Mouse (Mus musculus) CH12.LX (cell line): ENCODE measurements around the gene Psmb9. TPM values are rescaled to one million over a fixed set of nuclear protein-coding genes. Genes with fewer than 3 reads are reported as not detected.
A peak's percentile ranks its signal among the peaks of the same experiment; 100 is the strongest.

ENCODE experiments used
- DNase-seq: peaks from one replicate; pipeline ENCODE4 v3.0.0-alpha.2; 2013; ENCODE audit errors: extremely low read depth
- H3K27ac ChIP-seq: 2 replicates; pipeline ENCODE4 v1.5.1; 2012; ENCODE audit warnings: low read depth, mild to moderate bottlenecking, control low read depth, moderate library complexity; ENCODE audit not compliant: insufficient read depth
- H3K27me3 ChIP-seq: replicated peaks from 2 replicates; pipeline ENCODE3; 2012; ENCODE audit warnings: inconsistent platforms
- H3K36me3 ChIP-seq, 2 experiments: replicated peaks in 1 of 2; 2 replicates each; pipeline versions ENCODE3 to v1.6.1; 2012; ENCODE audit warnings: inconsistent platforms in 1 of 2, low read length in 1 of 2, mild to moderate bottlenecking in 1 of 2, mixed read lengths in 1 of 2, moderate library complexity in 1 of 2; ENCODE audit not compliant: control insufficient read depth in 1 of 2, insufficient read depth in 1 of 2
- H3K4me1 ChIP-seq, 2 experiments: 2 replicates each; pipeline ENCODE4 v1.6.1; 2012; ENCODE audit warnings: inconsistent platforms in 1 of 2, moderate library complexity in 1 of 2; ENCODE audit not compliant: insufficient read depth in 2 of 2, control insufficient read depth in 1 of 2
- H3K4me2 ChIP-seq: 2 replicates; pipeline ENCODE4 v1.6.1; 2012; ENCODE audit warnings: low read depth, mild to moderate bottlenecking, control low read depth; ENCODE audit not compliant: poor library complexity, insufficient read depth, severe bottlenecking
- H3K4me3 ChIP-seq, 3 experiments: fragments of 150-350 bp in 1 of 3; sonication (generic) in 1 of 3; replicated peaks in 1 of 3; 2 replicates each; pipeline versions ENCODE3 to v1.5.1; 2011 to 2012; ENCODE audit warnings: low read depth in 2 of 3, low read length in 2 of 3, mild to moderate bottlenecking in 2 of 3, moderate library complexity in 2 of 3, control low read depth in 1 of 3, improper control_type of control experiment in 1 of 3, inconsistent platforms in 1 of 3, mixed read lengths in 1 of 3; ENCODE audit not compliant: poor library complexity in 1 of 3
- H3K79me2 ChIP-seq: replicated peaks from 2 replicates; pipeline ENCODE4 v1.6.1; 2012; ENCODE audit warnings: mild to moderate bottlenecking, moderate library complexity; ENCODE audit not compliant: control insufficient read depth, poor library complexity, insufficient read depth, severe bottlenecking; ENCODE audit errors: extremely low read depth
- H3K9ac ChIP-seq: 2 replicates; pipeline ENCODE4 v1.6.1; 2012; ENCODE audit warnings: low read depth, mild to moderate bottlenecking, control low read depth, moderate library complexity; ENCODE audit not compliant: insufficient read depth
- H3K9me3 ChIP-seq: replicated peaks from 2 replicates; pipeline ENCODE3; 2012; ENCODE audit warnings: low read length, inconsistent platforms, mixed read lengths
- BHLHE40 ChIP-seq: IDR thresholded peaks from 2 replicates; pipeline ENCODE4 v1.6.1; 2011; ENCODE audit warnings: mild to moderate bottlenecking, low read depth, low read length, improper control_type of control experiment
- CHD1 ChIP-seq: IDR thresholded peaks from 2 replicates; pipeline ENCODE4 v1.6.1; 2012; ENCODE audit warnings: low read depth, low read length, improper control_type of control experiment, inconsistent platforms
- CHD2 ChIP-seq: IDR thresholded peaks from 2 replicates; pipeline ENCODE4 v1.6.1; 2011; ENCODE audit warnings: low read length, improper control_type of control experiment
- CTCF ChIP-seq, 2 experiments: IDR thresholded peaks in 1 of 2; conservative IDR thresholded peaks in 1 of 2; 2 replicates each; pipeline ENCODE4 v1.5.1; 2011 to 2012; ENCODE audit warnings: low read depth in 2 of 2, low read length in 2 of 2, improper control_type of control experiment in 1 of 2, inconsistent platforms in 1 of 2, mild to moderate bottlenecking in 1 of 2, moderate library complexity in 1 of 2
- E2F4 ChIP-seq: IDR thresholded peaks from 2 replicates; pipeline ENCODE4 v1.6.1; 2011; ENCODE audit warnings: low read depth, low read length, improper control_type of control experiment; ENCODE audit not compliant: insufficient replicate concordance
- ELF1 ChIP-seq: IDR thresholded peaks from 2 replicates; pipeline ENCODE4 v1.6.1; 2014; ENCODE audit warnings: low read depth, mild to moderate bottlenecking, inconsistent platforms, low read length, improper control_type of control experiment
- EP300 ChIP-seq: IDR thresholded peaks from 2 replicates; pipeline ENCODE4 v1.6.1; 2011; ENCODE audit warnings: low read length, improper control_type of control experiment
- ETS1 ChIP-seq: conservative IDR thresholded peaks from 2 replicates; pipeline ENCODE4 v1.6.1; 2012; ENCODE audit warnings: low read depth, mild to moderate bottlenecking, inconsistent platforms, low read length, improper control_type of control experiment, moderate library complexity
- GABPA ChIP-seq: IDR thresholded peaks from 2 replicates; pipeline ENCODE4 v1.6.1; 2012; ENCODE audit warnings: low read depth, low read length, improper control_type of control experiment, inconsistent platforms; ENCODE audit not compliant: insufficient replicate concordance
- HCFC1 ChIP-seq: IDR thresholded peaks from 2 replicates; pipeline ENCODE4 v1.6.1; 2012; ENCODE audit warnings: low read depth, mild to moderate bottlenecking, inconsistent platforms, low read length, improper control_type of control experiment
- IRF4 ChIP-seq: IDR thresholded peaks from 2 replicates; pipeline ENCODE4 v1.6.1; 2014; ENCODE audit warnings: low read depth, mild to moderate bottlenecking, inconsistent platforms, low read length, improper control_type of control experiment
- JUN ChIP-seq: IDR thresholded peaks from 2 replicates; pipeline ENCODE4 v1.6.1; 2011; ENCODE audit warnings: low read depth, mild to moderate bottlenecking, low read length, improper control_type of control experiment, moderate library complexity; ENCODE audit not compliant: insufficient read depth
- JUND ChIP-seq: conservative IDR thresholded peaks from 2 replicates; pipeline ENCODE4 v1.6.1; 2011; ENCODE audit warnings: low read depth, low read length, improper control_type of control experiment
- KAT2A ChIP-seq: IDR thresholded peaks from 2 replicates; pipeline ENCODE4 v1.6.1; 2012; ENCODE audit warnings: low read length, improper control_type of control experiment, inconsistent platforms; ENCODE audit not compliant: insufficient replicate concordance
- MAFK ChIP-seq: IDR thresholded peaks from 2 replicates; pipeline ENCODE4 v1.6.1; 2011; ENCODE audit warnings: low read length, improper control_type of control experiment; ENCODE audit not compliant: insufficient replicate concordance
- MAX ChIP-seq: IDR thresholded peaks from 2 replicates; pipeline ENCODE4 v1.6.1; 2011; ENCODE audit warnings: low read length, improper control_type of control experiment
- MAZ ChIP-seq: IDR thresholded peaks from 2 replicates; pipeline ENCODE4 v1.6.1; 2012; ENCODE audit warnings: low read depth, mild to moderate bottlenecking, inconsistent platforms, low read length, improper control_type of control experiment, moderate library complexity
- MEF2A ChIP-seq: IDR thresholded peaks from 2 replicates; pipeline ENCODE4 v1.6.1; 2014; ENCODE audit warnings: low read depth, mild to moderate bottlenecking, inconsistent platforms, low read length, improper control_type of control experiment, borderline replicate concordance
- MXI1 ChIP-seq: IDR thresholded peaks from 2 replicates; pipeline ENCODE4 v1.6.1; 2011; ENCODE audit warnings: mild to moderate bottlenecking, low read depth, low read length, improper control_type of control experiment
- MYC ChIP-seq: IDR thresholded peaks from 2 replicates; pipeline ENCODE4 v1.6.1; 2011; ENCODE audit warnings: low read depth, mild to moderate bottlenecking, improper control_type of control experiment, low read length
- NELFE ChIP-seq: IDR thresholded peaks from 2 replicates; pipeline ENCODE4 v1.6.1; 2011; ENCODE audit warnings: low read depth, low read length, improper control_type of control experiment
- NRF1 ChIP-seq: IDR thresholded peaks from 2 replicates; pipeline ENCODE4 v1.6.1; 2014; ENCODE audit warnings: low read depth, mild to moderate bottlenecking, inconsistent platforms, low read length, improper control_type of control experiment, moderate library complexity
- PAX5 ChIP-seq: IDR thresholded peaks from 2 replicates; pipeline ENCODE4 v1.6.1; 2012; ENCODE audit warnings: low read length, inconsistent platforms, mixed read lengths
- POLR2A ChIP-seq: IDR thresholded peaks from 2 replicates; pipeline ENCODE4 v1.6.1; 2011; ENCODE audit warnings: low read depth, mild to moderate bottlenecking, improper control_type of control experiment, low read length
- POLR2AphosphoS2 ChIP-seq: IDR thresholded peaks from 2 replicates; pipeline ENCODE4 v1.6.1; 2011; ENCODE audit warnings: low read depth, low read length, improper control_type of control experiment
- RAD21 ChIP-seq: IDR thresholded peaks from 2 replicates; pipeline ENCODE4 v1.6.1; 2011; ENCODE audit warnings: low read depth, mild to moderate bottlenecking, low read length, improper control_type of control experiment, moderate library complexity
- RCOR1 ChIP-seq: conservative IDR thresholded peaks from 2 replicates; pipeline ENCODE4 v1.6.1; 2012; ENCODE audit warnings: low read depth, mild to moderate bottlenecking, inconsistent platforms, low read length, improper control_type of control experiment
- SIN3A ChIP-seq: IDR thresholded peaks from 2 replicates; pipeline ENCODE4 v1.6.1; 2012; ENCODE audit warnings: low read length, improper control_type of control experiment, inconsistent platforms
- SMC3 ChIP-seq: IDR thresholded peaks from 2 replicates; pipeline ENCODE4 v1.6.1; 2011; ENCODE audit warnings: low read depth, low read length, improper control_type of control experiment
- TBP ChIP-seq: conservative IDR thresholded peaks from 2 replicates; pipeline ENCODE4 v1.6.1; 2011; ENCODE audit warnings: low read depth, low read length, improper control_type of control experiment
- TCF12 ChIP-seq: IDR thresholded peaks from 2 replicates; pipeline ENCODE4 v1.6.1; 2014; ENCODE audit warnings: low read depth, mild to moderate bottlenecking, inconsistent platforms, low read length, improper control_type of control experiment
- UBTF ChIP-seq: IDR thresholded peaks from 2 replicates; pipeline ENCODE4 v1.6.1; 2012; ENCODE audit warnings: low read depth, mild to moderate bottlenecking, inconsistent platforms, low read length, improper control_type of control experiment, moderate library complexity
- USF1 ChIP-seq: IDR thresholded peaks from 2 replicates; pipeline ENCODE4 v1.6.1; 2014; ENCODE audit warnings: low read depth, mild to moderate bottlenecking, inconsistent platforms, low read length, improper control_type of control experiment
- ZC3H11A ChIP-seq: IDR thresholded peaks from 2 replicates; pipeline ENCODE4 v1.6.1; 2012; ENCODE audit warnings: low read depth, mild to moderate bottlenecking, inconsistent platforms, low read length, improper control_type of control experiment
- ZKSCAN1 ChIP-seq: IDR thresholded peaks from 2 replicates; pipeline ENCODE4 v1.6.1; 2012; ENCODE audit warnings: low read depth, inconsistent platforms, low read length, improper control_type of control experiment, borderline replicate concordance
- ZMIZ1 ChIP-seq: IDR thresholded peaks from 2 replicates; pipeline ENCODE4 v1.6.1; 2012; ENCODE audit warnings: low read depth, mild to moderate bottlenecking, inconsistent platforms, low read length, improper control_type of control experiment
- ZNF384 ChIP-seq: IDR thresholded peaks from 2 replicates; pipeline ENCODE4 v1.6.1; 2012; ENCODE audit warnings: low read depth, low read length, improper control_type of control experiment, inconsistent platforms
- dilution Hi-C: fragments of 300-500 bp; cut with MboI; formaldehyde crosslinking; loops from 2 replicates; pipeline ENCODE4 v1.14.3; 2020; ENCODE audit warnings: low sequenced_read_pairs; ENCODE audit not compliant: extremely low pct_unique_long_range_greater_than_20kb, extremely low pct_ligation_motif_present
- in situ Hi-C: fragments of 300-500 bp; cut with MboI; formaldehyde crosslinking; loops from 3 replicates; pipeline ENCODE4 v1.14.3; 2019; ENCODE audit warnings: low sequenced_read_pairs, low pct_ligation_motif_present, low pct_unique_long_range_greater_than_20kb, mixed read lengths
- polyA plus RNA-seq: library from polyadenylated mRNA; unstranded; fragments of >175 nt; gene quantifications from 2 replicates; pipeline ENCODE4 v1.2.1, GENCODE M21; 2012; ENCODE audit warnings: low read depth; ENCODE audit not compliant: insufficient read length
- total RNA-seq, 2 experiments: library from RNA; depleted of rRNA; stranded (reverse); fragments of 300-350 nt in 1 of 2; fragments of >200 nt in 1 of 2; gene quantifications; 2 replicates each; pipeline ENCODE4 v1.2.3; 2012 to 2014

Gene Psmb9
- total and polyA plus RNA-seq, 3 experiments, result 159 to 435 (median 192) TPM

- Histone ChIP-seq H3K9me3 (peaks cover 4% of the 10 kb centered on the region), H3K36me3 (peaks cover 27 to 38% of the 10 kb centered on the region in 2 experiments), H3K4me1 (peaks cover 17 to 56% of the 10 kb centered on the region in 2 experiments; a peak in 3 of 4 replicates), H3K4me2 (peak overlapping the region; percentile 85), H3K9ac (peak overlapping the region; percentile 41), H3K27ac (peak overlapping the region; percentile 97), H3K79me2 (peaks cover 25% of the 10 kb centered on the region), H3K27me3 (no peaks in the 10 kb centered on the region), H3K4me3 (no peak overlapping the region)
- dilution Hi-C loops (no loop called here), in situ Hi-C loops (loop anchor here (5.0 kb wide), 1 partner anchor 32 kb away; no protein-coding TSS in a partner anchor)
- DNase-seq, result peak; percentile 81
- TF ChIP-seq ZNF384 (peak; percentile 63), JUND (peak; percentile 82; the same call in 1 of the 2 replicates), BHLHE40 (peak; percentile 57), USF1 (peak; percentile 71), NELFE (peak; percentile 71), MAZ (peak; percentile 27; the same call in 1 of the 2 replicates), POLR2A (peak; percentile 57), UBTF (peak; percentile 97), CHD1 (no peak; the same call in none of the 2 replicates), RAD21 (no peak), E2F4 (0 out of 2 replicates have a peak, but pooled peaks have one; percentile 49), POLR2AphosphoS2 (peak; percentile 94), MAFK (peak; percentile 20; the same call in 1 of the 2 replicates), IRF4 (peak; percentile 100), CHD2 (peak; percentile 74), TBP (peak; percentile 58; the same call in 1 of the 2 replicates), MEF2A (peak; percentile 75), SMC3 (no peak), SIN3A (peak; percentile 94), NRF1 (0 out of 2 replicates have a peak, but pooled peaks have one; percentile 26), PAX5 (no peak), CTCF (conservative IDR thresholded peaks at IDR 0.05 in 1 of 2, IDR thresholded peaks at IDR 0.05 in 1 of 2; ENCODE audit: low read depth in 2 of 2, low read length in 2 of 2) (no peak), MXI1 (peak; percentile 96), ZKSCAN1 (no peak), ELF1 (peak; percentile 41; the same call in 1 of the 2 replicates), GABPA (no peak), MAX (peak; percentile 99), ETS1 (peak; percentile 84), RCOR1 (peak; percentile 76), ZMIZ1 (0 out of 2 replicates have a peak, but pooled peaks have one; percentile 48), TCF12 (peak; percentile 93), ZC3H11A (no peak), MYC (peak; percentile 99), HCFC1 (peak; percentile 33; the same call in 1 of the 2 replicates), JUN (peak; percentile 84), KAT2A (0 out of 2 replicates have a peak, but pooled peaks have one; percentile 42), EP300 (peak; percentile 94)
These were observed 7.4 kb downstream of the Psmb9 start for GRCm38 (mm10) chr17:34179913-34180859.
